In the genomic region with DNA sequence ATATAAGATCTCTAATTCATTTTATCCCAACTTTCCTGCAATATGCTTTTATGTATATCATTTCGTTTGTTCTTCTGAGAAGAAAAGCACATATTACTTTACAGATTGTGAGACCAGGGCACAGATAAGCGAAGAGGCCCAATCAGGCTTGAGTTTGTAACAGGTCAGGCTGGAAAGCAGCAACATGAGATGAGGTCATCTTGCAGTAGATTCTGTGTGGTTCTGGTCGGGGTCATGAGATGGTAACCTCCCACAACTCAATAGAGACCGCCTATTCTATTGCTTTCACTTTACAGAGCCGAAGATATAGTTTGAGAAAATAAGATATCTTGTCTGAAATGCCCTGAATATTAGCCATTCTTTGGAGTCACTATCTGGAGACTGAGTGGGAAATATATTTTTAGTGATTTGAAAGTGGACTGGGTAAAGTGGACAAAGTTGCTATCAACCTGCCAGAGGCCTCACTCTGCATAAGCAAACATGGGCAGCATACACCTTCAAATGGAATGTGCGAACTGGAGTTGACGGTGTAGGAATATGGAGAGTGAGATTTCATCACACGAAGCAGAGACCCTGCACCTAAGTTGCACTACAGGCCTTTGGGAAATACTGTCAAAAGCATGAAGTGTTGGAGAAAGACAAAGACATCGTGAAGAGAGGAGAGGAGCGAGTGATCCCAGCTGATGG, we compare ENCODE assay signal across 19 mouse cellular contexts.
A peak's percentile ranks its signal among the peaks of the same experiment; 100 is the strongest.
DNase-seq lines count a peak whose midpoint lies in the region; ATAC-seq and TF ChIP-seq lines count a peak whose summit lies in the region.
"Had no signal": no experiment of that assay in that cellular context is flagged by ENCODE, and none has a peak within 500 bp of the region (broad histone marks: within the 10 kb centered on the region; RNA-seq: fewer than 3 reads in every experiment).

No protein-coding gene starts in this region.

- WGBS in liver, postnatal 0 days (ENCODE audit: insufficient replicate concordance) = 72% methylated on average over 10 of the region's 10 CpGs
- WGBS in liver, embryonic 11.5 days = 79% methylated on average over 10 of the region's 10 CpGs
- 53% methylated on average over 10 of the region's 10 CpGs for WGBS in lung, postnatal 0 days
- 72% methylated on average over 10 of the region's 10 CpGs for WGBS in stomach, embryonic 14.5 days

- no peaks in the 10 kb centered on the region for H3K36me3 ChIP-seq in liver, postnatal 0 days (replicated peaks; ENCODE audit: insufficient read depth, low read length)
- H3K36me3 ChIP-seq in liver, embryonic 11.5 days (ENCODE audit: control insufficient read depth, insufficient read depth, low read length) = no peaks in the 10 kb centered on the region
- no peaks in the 10 kb centered on the region for H3K36me3 ChIP-seq in lung, postnatal 0 days (ENCODE audit: insufficient read depth, low read length)
- H3K36me3 ChIP-seq in stomach, embryonic 14.5 days (ENCODE audit: control insufficient read depth, insufficient read depth, low read length) = no peaks in the 10 kb centered on the region
- H3K36me3 ChIP-seq: embryonic facial prominence, embryonic 13.5 days; forebrain, embryonic 12.5 days; heart, embryonic 10.5 days; hindbrain, embryonic 12.5 days had no signal

- H3K4me3 ChIP-seq in liver, postnatal 0 days (ENCODE audit: low read depth, low read length) = no peak overlapping the region
- no peak overlapping the region for H3K4me3 ChIP-seq in liver, embryonic 11.5 days (ENCODE audit: low read depth, low read length)
- H3K4me3 ChIP-seq in lung, postnatal 0 days (ENCODE audit: low read depth, low read length) = no peak overlapping the region
- H3K4me3 ChIP-seq in stomach, embryonic 14.5 days (ENCODE audit: low read depth, low read length) = no peak overlapping the region
- H3K4me3 ChIP-seq in left cerebral cortex, adult 2 months = no peak overlapping the region
- H3K4me3 ChIP-seq: embryonic facial prominence, embryonic 13.5 days; forebrain, embryonic 12.5 days; heart, embryonic 10.5 days; hindbrain, embryonic 12.5 days had no signal

- H3K9me3 ChIP-seq in liver, postnatal 0 days (ENCODE audit: low read length) = no peaks in the 10 kb centered on the region
- no peaks in the 10 kb centered on the region for H3K9me3 ChIP-seq in liver, embryonic 11.5 days (ENCODE audit: control insufficient read depth, low read length)
- no peaks in the 10 kb centered on the region for H3K9me3 ChIP-seq in lung, postnatal 0 days (ENCODE audit: low read length)
- no peaks in the 10 kb centered on the region for H3K9me3 ChIP-seq in stomach, embryonic 14.5 days (ENCODE audit: control insufficient read depth, low read depth, low read length)
- H3K9me3 ChIP-seq: embryonic facial prominence, embryonic 13.5 days; forebrain, embryonic 12.5 days; heart, embryonic 10.5 days; hindbrain, embryonic 12.5 days had no signal

- H3K4me1 ChIP-seq in liver, postnatal 0 days (ENCODE audit: insufficient read depth) = no peaks in the 10 kb centered on the region
- no peaks in the 10 kb centered on the region for H3K4me1 ChIP-seq in liver, embryonic 11.5 days (replicated peaks; ENCODE audit: control insufficient read depth, insufficient read depth, low read length)
- H3K4me1 ChIP-seq in lung, postnatal 0 days (ENCODE audit: insufficient read depth, low read depth, low read length) = peaks cover 11% of the 10 kb centered on the region; the same call in 1 of the 2 replicates
- no peaks in the 10 kb centered on the region for H3K4me1 ChIP-seq in stomach, embryonic 14.5 days (ENCODE audit: control insufficient read depth, insufficient read depth, low read length)
- H3K4me1 ChIP-seq: forebrain, embryonic 12.5 days; hindbrain, embryonic 12.5 days had no signal

- no peak overlapping the region for H3K9ac ChIP-seq in liver, postnatal 0 days (replicated peaks)
- no peak overlapping the region for H3K9ac ChIP-seq in liver, embryonic 11.5 days (ENCODE audit: low read depth, low read length)
- no peak overlapping the region for H3K9ac ChIP-seq in lung, postnatal 0 days (replicated peaks; ENCODE audit: low read depth)
- H3K9ac ChIP-seq in stomach, embryonic 14.5 days (replicated peaks; ENCODE audit: low read depth, low read length) = no peak overlapping the region
- H3K9ac ChIP-seq: embryonic facial prominence, embryonic 13.5 days; forebrain, embryonic 12.5 days; hindbrain, embryonic 12.5 days had no signal

- no peak overlapping the region for H3K27ac ChIP-seq in liver, postnatal 0 days (ENCODE audit: low read depth)
- H3K27ac ChIP-seq in liver, embryonic 11.5 days (ENCODE audit: low read depth, low read length) = no peak overlapping the region
- peak overlapping the region; percentile 28; the same call in 1 of the 2 replicates for H3K27ac ChIP-seq in lung, postnatal 0 days (ENCODE audit: low read length)
- H3K27ac ChIP-seq in stomach, embryonic 14.5 days (ENCODE audit: low read length) = no peak overlapping the region; the same call in 1 of the 2 replicates
- no peak overlapping the region for H3K27ac ChIP-seq in left cerebral cortex, adult 2 months
- H3K27ac ChIP-seq: embryonic facial prominence, embryonic 13.5 days; forebrain, embryonic 12.5 days; heart, embryonic 10.5 days; hindbrain, embryonic 12.5 days had no signal

- H3K27me3 ChIP-seq in liver, postnatal 0 days (ENCODE audit: insufficient read depth, low read length) = no peaks in the 10 kb centered on the region
- no peaks in the 10 kb centered on the region for H3K27me3 ChIP-seq in liver, embryonic 11.5 days (replicated peaks; ENCODE audit: control insufficient read depth, insufficient read depth, low read length)
- no peaks in the 10 kb centered on the region for H3K27me3 ChIP-seq in lung, postnatal 0 days (replicated peaks; ENCODE audit: insufficient read depth, low read length)
- H3K27me3 ChIP-seq in stomach, embryonic 14.5 days (ENCODE audit: control insufficient read depth, insufficient read depth, low read length) = no peaks in the 10 kb centered on the region
- H3K27me3 ChIP-seq: embryonic facial prominence, embryonic 13.5 days; forebrain, embryonic 12.5 days; hindbrain, embryonic 12.5 days had no signal

- no peak overlapping the region for H3K4me2 ChIP-seq in liver, postnatal 0 days (ENCODE audit: low read depth, low read length)
- no peak overlapping the region for H3K4me2 ChIP-seq in liver, embryonic 11.5 days
- H3K4me2 ChIP-seq in lung, postnatal 0 days (replicated peaks; ENCODE audit: low read depth, low read length) = 0 out of 2 replicates have a peak overlapping the region, but pooled peaks have one; percentile 3
- H3K4me2 ChIP-seq in stomach, embryonic 14.5 days (replicated peaks; ENCODE audit: low read depth, low read length) = no peak overlapping the region
- H3K4me2 ChIP-seq: embryonic facial prominence, embryonic 13.5 days; forebrain, embryonic 12.5 days; hindbrain, embryonic 12.5 days had no signal

- peak; percentile 51 for ATAC-seq in liver, postnatal 0 days
- no peak for ATAC-seq in liver, embryonic 11.5 days (replicated peaks; ENCODE audit: low FRiP score)
- ATAC-seq in lung, postnatal 0 days = peak; percentile 43
- peak; percentile 82 for ATAC-seq in stomach, embryonic 14.5 days (ENCODE audit: insufficient number of reproducible peaks, insufficient read depth, low FRiP score, low read depth)
- ATAC-seq: forebrain, embryonic 16.5 days had no signal

- no peak for TF ChIP-seq CTCF in liver, postnatal 0 days (IDR thresholded peaks at IDR 0.05; ENCODE audit: low read depth)
- no peak for TF ChIP-seq CTCF in lung, postnatal 0 days (IDR thresholded peaks at IDR 0.05)
- TF ChIP-seq CTCF in left cerebral cortex, adult 2 months (IDR thresholded peaks at IDR 0.05) = no peak

- intact Hi-C loops in left cerebral cortex, adult 2 months (cut with DNase I) = no loop called here

- TF ChIP-seq EP300 in liver, postnatal 0 days (IDR thresholded peaks at IDR 0.05; ENCODE audit: low read depth) = no peak
- no peak for TF ChIP-seq EP300 in lung, postnatal 0 days (IDR thresholded peaks at IDR 0.05)

- DNase-seq in liver, postnatal 0 days = no peak
- no peak for DNase-seq in liver, embryonic 11.5 days (ENCODE audit: low spot score)
- DNase-seq in lung, postnatal 0 days (ENCODE audit: low spot score) = peak; percentile 37
- no peak for DNase-seq in lung, postnatal 36 days
- DNase-seq in left cerebral cortex, adult 2 months (ENCODE audit: extremely low spot score in 1 of 2, low spot score in 2 of 2) = no peak
- no peak for DNase-seq in gastrocnemius, postnatal 4 days (ENCODE audit: low spot score in 2 of 2)
- DNase-seq: adrenal gland, postnatal 10 days; cerebellum, adult 11-12 months; cerebellum, adult 9-10 months; cerebellum, postnatal 25 days; gastrocnemius, postnatal 14 days; heart, postnatal 10 days; heart, postnatal 4 days had no signal
